Mouse (Mus musculus) lung, postnatal 25 days (tissue): Measurements from ENCODE around the gene Ankrd36.
A peak's percentile ranks its signal among the peaks of the same experiment; 100 is the strongest.
"Not testable (repeated sequence)": the region's sequence is repeated elsewhere in the genome, so short reads cannot be mapped to it uniquely, and the experiment has no call there.

ENCODE experiments used
- DNase-seq: peaks from one replicate; pipeline ENCODE4 v3.0.0; 2022; ENCODE audit warnings: low spot score

Gene Ankrd36

GRCm38 (mm10) chr11:5546693-5547092 is 22.8 kb upstream of the Ankrd36 start:
- no peak for DNase-seq

GRCm38 (mm10) chr11:5551430-5551829 is 18.1 kb upstream of the Ankrd36 start:
- DNase-seq = no peak

GRCm38 (mm10) chr11:5551931-5552330 is 17.6 kb upstream of the Ankrd36 start:
- no peak for DNase-seq

- no peak for DNase-seq
These were observed 9.2 kb upstream of the Ankrd36 start for GRCm38 (mm10) chr11:5560273-5560672.

- DNase-seq = no peak
These were observed 6.7 kb upstream of the Ankrd36 start for GRCm38 (mm10) chr11:5562625-5563268.

GRCm38 (mm10) chr11:5563898-5564297 is 5.6 kb upstream of the Ankrd36 start:
- no peak for DNase-seq

GRCm38 (mm10) chr11:5565596-5565995 is 3.9 kb upstream of the Ankrd36 start:
- DNase-seq = no peak

GRCm38 (mm10) chr11:5566506-5566905 is 3.0 kb upstream of the Ankrd36 start:
- no peak for DNase-seq

GRCm38 (mm10) chr11:5567654-5568053 is 1.8 kb upstream of the Ankrd36 start:
- DNase-seq = no peak

GRCm38 (mm10) chr11:5568082-5568481 is 1.4 kb upstream of the Ankrd36 start:
- DNase-seq = no peak

GRCm38 (mm10) chr11:5571856-5572255 is 2.4 kb downstream of the Ankrd36 start:
- no peak for DNase-seq

GRCm38 (mm10) chr11:5573821-5574220 is 4.3 kb downstream of the Ankrd36 start:
- DNase-seq = no peak

- no peak for DNase-seq
These were observed 5.6 kb downstream of the Ankrd36 start for GRCm38 (mm10) chr11:5575046-5575445.

- peak; percentile 7 for DNase-seq
These were observed 22.9 kb downstream of the Ankrd36 start for GRCm38 (mm10) chr11:5592336-5592735.

GRCm38 (mm10) chr11:5595381-5595791 is 25.9 kb downstream of the Ankrd36 start:
- no peak for DNase-seq

GRCm38 (mm10) chr11:5595792-5596191 is 26.3 kb downstream of the Ankrd36 start:
- DNase-seq = no peak

GRCm38 (mm10) chr11:5596756-5597155 is 27.3 kb downstream of the Ankrd36 start:
- peak; percentile 9 for DNase-seq

GRCm38 (mm10) chr11:5605421-5605820 is 35.9 kb downstream of the Ankrd36 start:
- no peak for DNase-seq

GRCm38 (mm10) chr11:5611918-5612317 is 42.4 kb downstream of the Ankrd36 start:
- DNase-seq = not testable (repeated sequence)

- DNase-seq = no peak
These were observed 45.0 kb downstream of the Ankrd36 start for GRCm38 (mm10) chr11:5614453-5614852.

- DNase-seq = no peak
These were observed 55.6 kb downstream of the Ankrd36 start for GRCm38 (mm10) chr11:5625101-5625500.

GRCm38 (mm10) chr11:5629033-5629432 is 59.5 kb downstream of the Ankrd36 start:
- DNase-seq = peak; percentile 72

- no peak for DNase-seq
These were observed 73.6 kb downstream of the Ankrd36 start for GRCm38 (mm10) chr11:5643085-5643484.

GRCm38 (mm10) chr11:5650321-5650720 is 80.8 kb downstream of the Ankrd36 start:
- DNase-seq = no peak
